Mouse (Mus musculus) forebrain, embryonic 16.5 days (tissue): ENCODE measurements around the gene Oxct2a. TPM values are rescaled to one million over a fixed set of nuclear protein-coding genes. Genes with fewer than 3 reads are reported as not detected.
A peak's percentile ranks its signal among the peaks of the same experiment; 100 is the strongest.
"Not testable (repeated sequence)": the region's sequence is repeated elsewhere in the genome, so short reads cannot be mapped to it uniquely, and the experiment has no call there.

Experiments used
- ATAC-seq: fragments of 200-750 bp; cut with Nextera tagmentation; 2 replicates; pipeline ENCODE4 v1.8.0; 2017; ENCODE audit warnings: mild to moderate bottlenecking, moderate library complexity
- H3K27ac ChIP-seq: fragments of 300-500 bp; sonication (generic); 2 replicates; pipeline ENCODE4 v1.5.1; 2014; ENCODE audit warnings: low read length, control low read depth
- H3K27me3 ChIP-seq: fragments of 300-500 bp; sonication (generic); replicated peaks from 2 replicates; pipeline ENCODE4 v1.6.1; 2014; ENCODE audit warnings: low read length; ENCODE audit not compliant: control insufficient read depth, insufficient read depth
- H3K36me3 ChIP-seq: fragments of 300-500 bp; sonication (generic); 2 replicates; pipeline ENCODE4 v1.6.1; 2014; ENCODE audit not compliant: control insufficient read depth, insufficient read depth
- H3K4me1 ChIP-seq: fragments of 300-500 bp; sonication (generic); replicated peaks from 2 replicates; pipeline ENCODE4 v1.6.1; 2014; ENCODE audit warnings: low read length; ENCODE audit not compliant: control insufficient read depth, insufficient read depth
- H3K4me2 ChIP-seq: fragments of 300-500 bp; sonication (generic); 2 replicates; pipeline ENCODE4 v1.6.1; 2014; ENCODE audit warnings: mild to moderate bottlenecking, low read length, control low read depth
- H3K4me3 ChIP-seq: fragments of 300-500 bp; sonication (generic); replicated peaks from 2 replicates; pipeline ENCODE4 v1.5.1; 2014; ENCODE audit warnings: mild to moderate bottlenecking, low read length, control low read depth
- H3K9ac ChIP-seq: fragments of 300-500 bp; sonication (generic); replicated peaks from 2 replicates; pipeline ENCODE4 v1.6.1; 2014; ENCODE audit warnings: low read depth, low read length, control low read depth
- H3K9me3 ChIP-seq: fragments of 300-500 bp; sonication (generic); 2 replicates; pipeline ENCODE4 v1.6.1; 2016; ENCODE audit warnings: low read length; ENCODE audit not compliant: control insufficient read depth
- WGBS: fragments of 180-500 bp; shearing (Covaris S2); extraction: QIAGEN DNeasy Blood & Tissue Kit; methylation state at CpG from one replicate; pipeline ENCODE4 v1.1.7; 2014; 5-methylcytosine and 5-hydroxymethylcytosine counted together
- polyA plus RNA-seq: library from polyadenylated mRNA; unstranded; fragments of >200 nt; fragmentation: Nextera tagmentation; extraction: Ambion mirVana; gene quantifications from 2 replicates; pipeline ENCODE4 v1.2.1, GENCODE M21; 2015

Gene Oxct2a
- polyA plus RNA-seq, 1 experiment from 2014 or later, result not detected

GRCm38 (mm10) chr4:123326087-123326486, 2.7 kb upstream of the Oxct2a start:
- no peak overlapping the region for H3K4me2 ChIP-seq
- H3K4me1 ChIP-seq, result no peaks in the 10 kb centered on the region
- H3K36me3 ChIP-seq, result no peaks in the 10 kb centered on the region
- no peak overlapping the region for H3K4me3 ChIP-seq
- peaks cover 4% of the 10 kb centered on the region for H3K27me3 ChIP-seq
- no peak overlapping the region for H3K27ac ChIP-seq
- H3K9ac ChIP-seq, result no peak overlapping the region
- no peaks in the 10 kb centered on the region for H3K9me3 ChIP-seq
- ATAC-seq, result no peak
- 75% methylated on average over 3 of the region's 3 CpGs for WGBS

- H3K27me3 ChIP-seq, H3K27ac ChIP-seq, H3K4me1 ChIP-seq, H3K9me3 ChIP-seq, H3K9ac ChIP-seq, H3K36me3 ChIP-seq: not testable (repeated sequence)
- Histone ChIP-seq H3K4me3 (peak overlapping the region; percentile 19), H3K4me2 (peak overlapping the region; percentile 39)
- peak; percentile 54; the same call in 1 of the 2 replicates for ATAC-seq
- WGBS, result 11% methylated on average over 24 of the region's 38 CpGs
Observed at GRCm38 (mm10) chr4:123322910-123323309, 524 bp downstream of the Oxct2a start.

- Histone ChIP-seq H3K27me3 (no peaks in the 10 kb centered on the region), H3K4me1 (no peaks in the 10 kb centered on the region), H3K4me3 (no peak overlapping the region), H3K9me3 (no peaks in the 10 kb centered on the region), H3K9ac (no peak overlapping the region), H3K36me3 (no peaks in the 10 kb centered on the region), H3K27ac (no peak overlapping the region), H3K4me2 (no peak overlapping the region)
- no peak for ATAC-seq
- 93% methylated on average over 3 of the region's 3 CpGs for WGBS
Observed at GRCm38 (mm10) chr4:123314497-123314896, 8.9 kb downstream of the Oxct2a start.

GRCm38 (mm10) chr4:123313010-123313409, 10.4 kb downstream of the Oxct2a start:
- Histone ChIP-seq H3K9me3 (no peaks in the 10 kb centered on the region), H3K4me2 (no peak overlapping the region), H3K27ac (no peak overlapping the region), H3K9ac (no peak overlapping the region), H3K4me3 (no peak overlapping the region), H3K27me3 (no peaks in the 10 kb centered on the region), H3K4me1 (no peaks in the 10 kb centered on the region), H3K36me3 (no peaks in the 10 kb centered on the region)
- no peak for ATAC-seq
- WGBS, result 92% methylated on average over 6 of the region's 6 CpGs

GRCm38 (mm10) chr4:123311845-123312244, 11.6 kb downstream of the Oxct2a start:
- Histone ChIP-seq H3K27me3 (no peaks in the 10 kb centered on the region), H3K9me3 (no peaks in the 10 kb centered on the region), H3K27ac (no peak overlapping the region), H3K4me2 (no peak overlapping the region), H3K4me3 (no peak overlapping the region), H3K9ac (no peak overlapping the region), H3K36me3 (no peaks in the 10 kb centered on the region), H3K4me1 (no peaks in the 10 kb centered on the region)
- 84% methylated on average over 7 of the region's 7 CpGs for WGBS
- no peak for ATAC-seq

GRCm38 (mm10) chr4:123308292-123308691, 15.1 kb downstream of the Oxct2a start:
- WGBS, result 59% methylated on average over 3 of the region's 3 CpGs
- H3K4me3 ChIP-seq, result no peak overlapping the region
- no peaks in the 10 kb centered on the region for H3K9me3 ChIP-seq
- H3K27me3 ChIP-seq, result no peaks in the 10 kb centered on the region
- no peak overlapping the region for H3K27ac ChIP-seq
- H3K9ac ChIP-seq, result no peak overlapping the region
- H3K36me3 ChIP-seq, result peaks cover 3% of the 10 kb centered on the region; the same call in 1 of the 2 replicates
- no peak for ATAC-seq
- no peak overlapping the region for H3K4me2 ChIP-seq
- H3K4me1 ChIP-seq, result no peaks in the 10 kb centered on the region

GRCm38 (mm10) chr4:123306999-123307398, 16.4 kb downstream of the Oxct2a start:
- no peak overlapping the region for H3K4me2 ChIP-seq
- peaks cover 15% of the 10 kb centered on the region for H3K36me3 ChIP-seq
- H3K9me3 ChIP-seq, result no peaks in the 10 kb centered on the region
- no peak overlapping the region for H3K9ac ChIP-seq
- 90% methylated on average over 10 of the region's 10 CpGs for WGBS
- no peak for ATAC-seq
- no peaks in the 10 kb centered on the region for H3K4me1 ChIP-seq
- H3K27ac ChIP-seq, result no peak overlapping the region
- H3K4me3 ChIP-seq, result no peak overlapping the region
- H3K27me3 ChIP-seq, result no peaks in the 10 kb centered on the region

- no peaks in the 10 kb centered on the region for H3K9me3 ChIP-seq
- 33% methylated on average over 3 of the region's 3 CpGs for WGBS
- H3K4me1 ChIP-seq, result no peaks in the 10 kb centered on the region
- H3K4me2 ChIP-seq, result no peak overlapping the region
- no peak for ATAC-seq
- no peaks in the 10 kb centered on the region for H3K27me3 ChIP-seq
- H3K9ac ChIP-seq, result no peak overlapping the region
- no peak overlapping the region for H3K4me3 ChIP-seq
- H3K36me3 ChIP-seq, result peaks cover 15% of the 10 kb centered on the region
- H3K27ac ChIP-seq, result no peak overlapping the region
Observed at GRCm38 (mm10) chr4:123305789-123306188, 17.6 kb downstream of the Oxct2a start.

GRCm38 (mm10) chr4:123298980-123299670, 24.3 kb downstream of the Oxct2a start:
- ATAC-seq, result no peak
- H3K27me3 ChIP-seq, result no peaks in the 10 kb centered on the region
- 90% methylated on average over 11 of the region's 11 CpGs for WGBS
- peaks cover 45% of the 10 kb centered on the region for H3K36me3 ChIP-seq
- H3K4me3 ChIP-seq, result no peak overlapping the region
- H3K4me2 ChIP-seq, result no peak overlapping the region
- no peaks in the 10 kb centered on the region for H3K9me3 ChIP-seq
- no peak overlapping the region for H3K27ac ChIP-seq
- H3K9ac ChIP-seq, result no peak overlapping the region
- H3K4me1 ChIP-seq, result no peaks in the 10 kb centered on the region

- WGBS, result 89% methylated on average over 4 of the region's 4 CpGs
- peaks cover 47% of the 10 kb centered on the region for H3K36me3 ChIP-seq
- H3K4me1 ChIP-seq, result no peaks in the 10 kb centered on the region
- H3K4me3 ChIP-seq, result no peak overlapping the region
- no peak for ATAC-seq
- H3K9ac ChIP-seq, result no peak overlapping the region
- no peak overlapping the region for H3K4me2 ChIP-seq
- H3K9me3 ChIP-seq, result no peaks in the 10 kb centered on the region
- H3K27ac ChIP-seq, result no peak overlapping the region
- H3K27me3 ChIP-seq, result no peaks in the 10 kb centered on the region
Observed at GRCm38 (mm10) chr4:123298226-123298625, 25.2 kb downstream of the Oxct2a start.
